Mouse (Mus musculus) liver, adult (tissue): ENCODE data around the gene Gatad2a.
A peak's percentile ranks its signal among the peaks of the same experiment; 100 is the strongest.

Experiments used
- GATA4 ChIP-seq: IDR thresholded peaks from 2 replicates; pipeline ENCODE4 v1.6.1; 2014; ENCODE audit warnings: mild to moderate bottlenecking, low read length; ENCODE audit not compliant: insufficient replicate concordance

The Gatad2a gene

DNA sequence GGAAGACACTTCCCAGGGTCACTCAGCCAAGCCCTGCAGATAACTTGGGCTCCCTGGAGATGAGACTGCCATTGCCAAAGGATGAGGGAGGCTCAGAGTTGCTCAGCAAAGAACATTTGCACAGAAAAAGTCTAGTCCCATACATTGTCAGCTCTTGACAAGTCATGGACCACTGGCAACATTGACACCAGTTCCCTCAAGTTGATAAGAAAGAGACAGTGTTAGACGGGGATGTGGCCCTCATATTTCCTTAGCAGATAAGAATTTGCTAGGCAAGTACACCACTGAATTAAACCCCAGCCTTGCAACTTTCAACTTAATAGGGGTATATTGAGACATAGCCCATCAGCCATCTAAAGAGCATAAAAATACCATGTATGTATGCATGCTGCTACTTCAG is 72.2 kb downstream of the Gatad2a start:
- no peak for TF ChIP-seq GATA4

DNA sequence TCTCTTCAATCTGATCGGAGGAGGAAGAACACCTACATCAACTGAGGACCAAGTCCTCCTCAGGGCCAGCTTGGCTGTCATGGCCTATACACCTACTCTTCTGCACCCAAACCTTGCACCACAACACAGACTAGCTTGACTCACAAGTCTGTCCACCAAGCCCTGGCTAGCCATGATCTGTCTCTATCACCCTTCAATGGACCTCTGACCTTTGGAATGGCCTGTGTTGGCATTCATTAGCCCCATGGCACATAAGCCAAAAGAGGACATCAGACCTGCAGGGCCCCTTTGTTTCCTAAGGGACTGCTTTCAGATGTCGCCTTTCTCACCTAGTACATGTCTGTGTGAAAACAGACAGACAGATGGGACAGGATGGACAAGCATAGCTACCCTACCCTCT is 75.0 kb downstream of the Gatad2a start:
- TF ChIP-seq GATA4 = no peak

GRCm38 (mm10) chr8:69919876-69920662 is 76.1 kb downstream of the Gatad2a start:
- peak; percentile 80; the same call in 1 of the 2 replicates for TF ChIP-seq GATA4

- TF ChIP-seq GATA4 = no peak
Observed at GRCm38 (mm10) chr8:69919010-69919409, 77.2 kb downstream of the Gatad2a start.

- no peak for TF ChIP-seq GATA4
Observed at GRCm38 (mm10) chr8:69918506-69918905, 77.7 kb downstream of the Gatad2a start.

- TF ChIP-seq GATA4 = no peak
Observed at GRCm38 (mm10) chr8:69915748-69916147, 80.4 kb downstream of the Gatad2a start.

DNA sequence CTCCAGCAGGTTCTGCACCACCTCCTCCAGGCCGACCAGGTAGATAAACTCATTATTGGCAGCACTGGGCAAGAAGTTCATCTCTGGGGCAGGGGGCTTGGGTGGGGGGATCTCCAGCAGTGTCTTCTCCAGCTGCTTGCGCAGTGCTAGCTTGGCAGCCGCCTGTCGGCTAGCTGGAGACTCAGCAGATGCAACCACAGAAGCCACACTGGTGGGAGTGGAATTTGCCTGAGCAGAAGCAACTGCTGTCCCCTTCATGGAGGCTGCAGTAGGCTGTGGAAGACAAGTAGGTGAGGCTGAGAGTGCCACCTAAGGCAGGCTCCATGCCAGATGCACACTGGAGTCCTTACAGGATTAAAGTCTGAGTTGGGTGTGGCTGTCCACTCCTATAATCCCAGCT is 81.7 kb downstream of the Gatad2a start:
- TF ChIP-seq GATA4 = no peak

DNA sequence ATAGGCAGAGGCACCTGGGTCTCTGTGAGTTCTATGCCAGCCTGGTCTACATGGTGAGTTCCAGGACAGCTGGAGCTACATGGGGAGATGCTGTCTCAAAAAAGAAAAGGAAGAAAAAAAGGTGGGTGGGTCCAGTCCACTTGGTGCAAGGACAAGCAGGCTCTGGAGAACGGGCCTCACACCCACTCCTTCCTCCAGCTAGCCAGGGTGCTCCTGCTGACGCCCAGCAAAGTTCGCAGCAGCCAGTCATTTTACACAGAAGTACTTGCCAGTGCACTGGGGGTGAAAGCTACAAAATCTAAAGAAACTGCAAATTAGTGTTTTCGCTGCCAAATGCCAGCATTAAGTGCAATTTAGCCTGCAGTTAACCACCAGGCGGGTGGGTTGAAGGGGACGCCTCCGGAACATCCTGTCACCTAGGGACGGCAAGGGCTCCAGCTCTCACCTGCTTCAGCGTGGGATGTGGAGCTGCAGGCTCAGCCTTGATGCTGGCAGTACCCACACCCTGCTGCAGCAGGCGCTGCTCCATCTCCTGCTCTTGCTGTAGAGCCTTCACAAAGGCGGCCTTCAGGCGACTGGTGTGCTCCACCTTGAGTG is 83.6 kb downstream of the Gatad2a start:
- no peak for TF ChIP-seq GATA4

- TF ChIP-seq GATA4 = no peak
Observed at GRCm38 (mm10) chr8:69911917-69912316, 84.3 kb downstream of the Gatad2a start.

DNA sequence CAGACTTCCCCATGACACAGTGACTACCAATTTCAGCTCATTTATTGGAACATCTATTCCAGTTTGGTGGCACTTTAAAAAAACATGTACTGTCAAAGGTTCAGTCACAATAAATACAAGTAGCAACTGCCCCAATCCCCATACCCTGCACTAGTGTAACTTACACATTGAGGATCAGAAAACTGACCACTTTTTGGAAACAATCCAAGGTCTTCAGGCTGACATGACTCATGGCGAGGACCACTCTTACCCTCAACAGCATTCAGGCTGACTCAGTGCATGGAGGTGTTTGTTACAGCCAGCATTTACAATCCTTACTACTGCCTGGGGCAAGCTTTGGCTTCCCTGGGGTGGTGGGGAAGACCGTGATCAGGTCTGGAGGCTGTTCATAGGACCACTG is 89.1 kb downstream of the Gatad2a start:
- no peak for TF ChIP-seq GATA4

DNA sequence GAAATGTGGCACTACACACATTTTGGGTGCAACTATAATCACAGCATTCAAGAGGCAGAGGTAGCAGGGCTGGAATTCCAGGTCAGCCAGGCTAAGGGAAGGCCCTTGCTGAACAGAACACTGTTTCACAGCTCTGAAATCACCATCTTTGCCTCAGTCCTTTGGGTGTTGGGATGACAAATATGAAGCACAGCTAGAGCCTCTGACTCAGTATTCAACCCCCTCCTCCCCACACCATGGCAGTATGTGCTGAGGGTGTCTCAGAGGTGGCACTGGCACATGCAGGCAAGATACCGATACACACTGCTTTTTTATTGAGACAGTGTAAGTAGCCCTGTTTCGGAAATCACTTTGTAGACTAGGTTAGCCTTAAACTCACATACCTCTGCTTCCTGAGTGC is 89.9 kb downstream of the Gatad2a start:
- no peak for TF ChIP-seq GATA4

DNA sequence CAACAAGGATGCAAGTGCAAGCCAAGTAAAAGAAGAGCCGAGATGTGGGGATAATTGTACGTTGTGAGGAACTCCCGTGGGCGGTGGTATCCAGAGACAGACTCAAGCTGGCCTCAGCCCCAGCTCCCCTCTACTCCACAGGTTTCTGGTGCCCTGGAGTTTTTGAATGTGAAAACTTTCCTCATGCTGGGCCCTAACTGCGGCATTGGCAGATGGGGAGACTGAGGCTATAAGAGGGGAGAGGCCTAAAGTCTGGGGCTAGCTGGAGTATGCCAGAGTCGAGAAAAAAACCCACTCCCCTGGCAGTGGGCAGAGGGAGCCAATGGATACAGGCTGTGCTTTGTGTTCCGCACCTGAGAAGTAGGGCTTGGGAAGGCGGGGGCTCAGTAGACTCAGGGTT is 92.1 kb downstream of the Gatad2a start:
- no peak for TF ChIP-seq GATA4

DNA sequence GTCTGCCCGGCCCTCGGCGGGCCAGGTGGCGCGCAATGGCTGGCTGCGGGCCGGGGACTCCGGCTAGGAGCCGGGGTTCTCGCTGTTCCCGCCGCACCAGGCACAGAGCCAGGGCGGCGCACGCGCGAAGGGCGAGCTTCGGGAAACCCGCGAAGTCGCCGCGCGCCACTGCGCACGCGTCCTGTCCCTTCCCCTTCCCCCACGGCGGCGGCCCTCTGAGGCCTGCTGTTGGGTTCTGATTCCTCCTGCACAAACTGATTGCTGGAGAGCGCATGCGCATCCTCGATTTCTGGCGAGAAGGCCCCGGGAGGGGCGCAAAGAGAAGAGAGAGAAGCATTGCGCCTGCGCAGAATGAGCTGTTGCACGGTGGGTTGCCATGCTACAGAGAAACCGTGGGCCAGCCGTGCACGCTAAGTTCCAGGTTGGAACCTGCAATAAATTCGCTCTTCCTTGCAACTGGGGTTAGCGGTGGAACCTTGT is 93.1 kb downstream of the Gatad2a start:
- peak; percentile 88; the same call in 1 of the 2 replicates for TF ChIP-seq GATA4

- TF ChIP-seq GATA4 = no peak
Observed at GRCm38 (mm10) chr8:69902163-69903062, 93.8 kb downstream of the Gatad2a start, which contains the start of the genes Tssk6, Ndufa13 and Yjefn3. Gene Tssk6 (plus strand): TSS chr8:69902184. Gene Ndufa13 (minus strand): TSS chr8:69902558. Gene Yjefn3 (minus strand): TSS chr8:69902712.

DNA sequence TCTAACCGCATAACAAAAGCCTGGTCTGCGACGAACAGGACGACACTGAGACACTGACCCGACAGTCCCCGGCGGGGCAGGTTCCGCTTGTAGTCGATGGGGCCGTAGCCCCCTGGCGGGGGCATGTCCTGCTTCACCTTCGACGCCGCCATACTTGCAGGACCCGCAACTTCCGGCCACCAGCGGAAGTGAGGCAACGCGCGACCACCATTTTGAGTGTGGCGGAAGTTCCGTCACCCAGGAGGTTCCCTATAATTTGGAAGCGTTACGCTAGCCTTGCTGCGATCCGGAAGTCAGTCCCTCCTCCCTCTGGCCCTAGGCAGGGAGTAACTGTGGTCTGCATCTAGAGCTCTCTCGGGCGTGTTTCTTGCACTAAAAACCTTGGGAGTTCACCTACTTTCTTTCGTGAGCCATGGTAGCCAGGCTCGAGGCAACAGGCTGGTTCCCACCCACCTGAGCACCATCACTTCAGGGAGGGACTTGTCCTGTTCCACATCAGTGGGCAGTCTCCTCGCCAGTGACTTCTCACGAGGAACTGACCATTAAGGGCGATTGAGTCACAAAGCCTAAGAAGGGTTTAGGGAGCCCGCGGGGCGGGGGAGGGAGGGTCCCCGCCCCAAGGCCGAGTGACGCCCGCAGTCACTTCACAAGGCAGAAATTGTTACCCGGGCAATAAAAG is 94.6 kb downstream of the Gatad2a start:
- no peak for TF ChIP-seq GATA4
